Mouse (Mus musculus) olfactory bulb, adult 2 months (tissue): ENCODE results near the gene Kif19a. TPM values are rescaled to one million over a fixed set of nuclear protein-coding genes. Genes with fewer than 3 reads are reported as not detected.

Experiments used
- H3K27ac ChIP-seq: fragments of 200-500 bp; 2 replicates; pipeline ENCODE4 v1.5.1; 2012; ENCODE audit warnings: low read depth, low read length; ENCODE audit not compliant: insufficient read depth
- H3K4me1 ChIP-seq: fragments of 200-500 bp; 2 replicates; pipeline ENCODE4 v1.6.1; 2012; ENCODE audit warnings: low read length; ENCODE audit not compliant: control insufficient read depth, insufficient read depth
- H3K4me3 ChIP-seq: fragments of 200-500 bp; 2 replicates; pipeline ENCODE4 v1.5.1; 2012; ENCODE audit warnings: mild to moderate bottlenecking, low read depth, low read length, moderate library complexity; ENCODE audit not compliant: insufficient read depth
- CTCF ChIP-seq: fragments of 200-500 bp; IDR thresholded peaks from 2 replicates; pipeline ENCODE4 v1.5.1; 2012; ENCODE audit warnings: low read depth, mild to moderate bottlenecking, low read length, moderate library complexity; ENCODE audit not compliant: insufficient read depth
- POLR2A ChIP-seq: fragments of 200-500 bp; IDR thresholded peaks from 2 replicates; pipeline ENCODE4 v1.6.1; 2012; ENCODE audit warnings: mild to moderate bottlenecking, low read depth, low read length, moderate library complexity; ENCODE audit not compliant: insufficient read depth
- WGBS: fragments of 180-500 bp; shearing (Covaris S2); methylation state at CpG from one replicate; pipeline ENCODE4 v1.1.7; 2018; 5-methylcytosine and 5-hydroxymethylcytosine counted together
- polyA plus RNA-seq: library from polyadenylated mRNA; stranded (reverse); fragments of >200 nt; gene quantifications from 2 replicates; pipeline ENCODE4 v1.2.4, GENCODE M21; 2012; ENCODE audit warnings: low replicate concordance; ENCODE audit not compliant: missing spikeins, insufficient read depth, insufficient read length

Gene Kif19a
- polyA plus RNA-seq, 1 experiment: not detected

GRCm38 (mm10) chr11:114829499-114830432, 64.6 kb downstream of the Kif19a start:
- peaks cover 21% of the 10 kb centered on the region for H3K4me1 ChIP-seq
- no peak overlapping the region for H3K4me3 ChIP-seq
- WGBS: 37% methylated on average over 24 of the region's 24 CpGs
- no peak for TF ChIP-seq POLR2A
- no peak for TF ChIP-seq CTCF
- H3K27ac ChIP-seq: no peak overlapping the region

GRCm38 (mm10) chr11:114830433-114830773, 65.2 kb downstream of the Kif19a start:
- 55% methylated on average over 8 of the region's 8 CpGs for WGBS
- peaks cover 21% of the 10 kb centered on the region for H3K4me1 ChIP-seq
- TF ChIP-seq CTCF (no peak), POLR2A (no peak)
- no peak overlapping the region for H3K27ac ChIP-seq
- no peak overlapping the region for H3K4me3 ChIP-seq

- H3K27ac ChIP-seq: no peak overlapping the region
- 48% methylated on average over 5 of the region's 5 CpGs for WGBS
- no peak overlapping the region for H3K4me3 ChIP-seq
- no peak for TF ChIP-seq CTCF
- TF ChIP-seq POLR2A: no peak
- H3K4me1 ChIP-seq: peaks cover 21% of the 10 kb centered on the region
Observed at GRCm38 (mm10) chr11:114833166-114833565, 68.0 kb downstream of the Kif19a start.

Other genes starting within 250 kb of the Kif19a start
- gene Rpl38, start 96.9 kb upstream of the Kif19a start, polyA plus RNA-seq: 1,436 TPM in 1 of 2 replicates, not detected in the other
- not detected in 2 replicates for gene Ttyh2, start 90.0 kb upstream of the Kif19a start, polyA plus RNA-seq
- gene Dnaic2, start 38.0 kb upstream of the Kif19a start, polyA plus RNA-seq: not detected in 2 replicates
- not detected in 2 replicates for gene Btbd17, start 30.6 kb downstream of the Kif19a start, polyA plus RNA-seq
- not detected in 2 replicates for gene Gpr142, start 33.5 kb downstream of the Kif19a start, polyA plus RNA-seq
- gene Gprc5c, start 85.8 kb downstream of the Kif19a start, polyA plus RNA-seq: not detected in 2 replicates
- not detected in 2 replicates for gene Cd300a, start 124.7 kb downstream of the Kif19a start, polyA plus RNA-seq
- not detected in 2 replicates for gene Cd300lb, start 169.0 kb downstream of the Kif19a start, polyA plus RNA-seq
- gene Cd300c, start 203.8 kb downstream of the Kif19a start, polyA plus RNA-seq: not detected in 2 replicates
- not detected in 2 replicates for gene Cd300ld, start 224.5 kb downstream of the Kif19a start, polyA plus RNA-seq
- not detected in 2 replicates for gene Cd300c2, start 236.5 kb downstream of the Kif19a start, polyA plus RNA-seq